Mouse (Mus musculus): ENCODE measurements at regions not wholly inside any gene's neighbourhood (a gene's known extent, or its start where the extent isn't known, plus 50 kb on each side); places are given as distances from the start of the nearest gene placed in this dataset.

DNA sequence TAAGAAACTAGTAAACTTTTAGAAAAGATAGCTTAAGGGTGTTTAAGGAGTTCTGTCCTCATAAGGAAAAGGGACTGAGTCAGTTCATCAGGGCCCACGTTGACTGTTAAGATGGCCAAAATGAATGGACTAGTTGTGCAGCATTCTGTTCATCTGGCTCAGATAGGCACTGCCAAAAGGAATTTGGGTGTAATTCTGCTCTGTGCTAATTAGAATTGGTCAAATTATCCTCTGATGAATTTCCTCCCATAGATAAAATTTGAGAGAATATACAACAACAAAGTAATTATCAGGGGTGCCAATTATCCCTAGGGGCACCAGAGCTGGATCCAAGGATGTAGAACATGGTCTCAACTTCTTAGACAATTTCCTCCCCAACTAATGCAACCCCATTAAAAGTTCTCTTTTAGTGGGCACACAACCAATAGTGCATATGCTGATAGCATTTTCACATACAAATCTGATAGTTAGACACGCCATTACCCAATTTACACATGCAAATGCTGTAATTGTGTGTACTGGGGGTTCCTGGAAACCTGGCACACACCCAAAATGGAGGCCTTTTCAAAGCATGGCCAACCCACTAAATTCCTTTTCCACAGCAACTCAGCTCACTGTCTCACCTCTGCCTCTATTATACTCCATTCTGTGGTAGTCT, 508.0 kb downstream of the Cypt12 start:
- no peak for TF ChIP-seq CTCF (IDR thresholded peaks at IDR 0.05; ENCODE audit: extremely low read depth, insufficient read length, insufficient replicate concordance, low read depth, low read length)
- TF ChIP-seq POLR2A (IDR thresholded peaks at IDR 0.05; ENCODE audit: low read depth, low read length): no peak

Data from small intestine, adult 2 months (tissue).